Mouse (Mus musculus) forebrain, embryonic 16.5 days (tissue): ENCODE data around the gene Sinhcaf. TPM values are rescaled to one million over a fixed set of nuclear protein-coding genes. Genes with fewer than 3 reads are reported as not detected.

Experiments
- ATAC-seq: fragments of 200-750 bp; cut with Nextera tagmentation; 2 replicates; pipeline ENCODE4 v1.8.0; 2017; ENCODE audit warnings: mild to moderate bottlenecking, moderate library complexity
- H3K27ac ChIP-seq: fragments of 300-500 bp; sonication (generic); 2 replicates; pipeline ENCODE4 v1.5.1; 2014; ENCODE audit warnings: low read length, control low read depth
- H3K27me3 ChIP-seq: fragments of 300-500 bp; sonication (generic); replicated peaks from 2 replicates; pipeline ENCODE4 v1.6.1; 2014; ENCODE audit warnings: low read length; ENCODE audit not compliant: control insufficient read depth, insufficient read depth
- H3K36me3 ChIP-seq: fragments of 300-500 bp; sonication (generic); 2 replicates; pipeline ENCODE4 v1.6.1; 2014; ENCODE audit not compliant: control insufficient read depth, insufficient read depth
- H3K4me1 ChIP-seq: fragments of 300-500 bp; sonication (generic); replicated peaks from 2 replicates; pipeline ENCODE4 v1.6.1; 2014; ENCODE audit warnings: low read length; ENCODE audit not compliant: control insufficient read depth, insufficient read depth
- H3K4me2 ChIP-seq: fragments of 300-500 bp; sonication (generic); 2 replicates; pipeline ENCODE4 v1.6.1; 2014; ENCODE audit warnings: mild to moderate bottlenecking, low read length, control low read depth
- H3K4me3 ChIP-seq: fragments of 300-500 bp; sonication (generic); replicated peaks from 2 replicates; pipeline ENCODE4 v1.5.1; 2014; ENCODE audit warnings: mild to moderate bottlenecking, low read length, control low read depth
- H3K9ac ChIP-seq: fragments of 300-500 bp; sonication (generic); replicated peaks from 2 replicates; pipeline ENCODE4 v1.6.1; 2014; ENCODE audit warnings: low read depth, low read length, control low read depth
- H3K9me3 ChIP-seq: fragments of 300-500 bp; sonication (generic); 2 replicates; pipeline ENCODE4 v1.6.1; 2016; ENCODE audit warnings: low read length; ENCODE audit not compliant: control insufficient read depth
- WGBS: fragments of 180-500 bp; shearing (Covaris S2); extraction: QIAGEN DNeasy Blood & Tissue Kit; methylation state at CpG from one replicate; pipeline ENCODE4 v1.1.7; 2014; 5-methylcytosine and 5-hydroxymethylcytosine counted together
- polyA plus RNA-seq: library from polyadenylated mRNA; unstranded; fragments of >200 nt; fragmentation: Nextera tagmentation; extraction: Ambion mirVana; gene quantifications from 2 replicates; pipeline ENCODE4 v1.2.1, GENCODE M21; 2015

Sinhcaf gene
- polyA plus RNA-seq, 1 experiment from 2014 or later, result 106 TPM

- peak; percentile 43 for ATAC-seq
- Histone ChIP-seq H3K4me1 (peaks cover 9% of the 10 kb centered on the region), H3K27me3 (no peaks in the 10 kb centered on the region), H3K4me2 (peak overlapping the region; percentile 98), H3K9me3 (no peaks in the 10 kb centered on the region), H3K36me3 (no peaks in the 10 kb centered on the region), H3K27ac (peak overlapping the region; percentile 93), H3K4me3 (peak overlapping the region; percentile 73), H3K9ac (peak overlapping the region; percentile 78)
- 55% methylated on average over 6 of the region's 6 CpGs for WGBS
Observed at GRCm38 (mm10) chr6:148896507-148896851, 49.8 kb downstream of the Sinhcaf start.

DNA sequence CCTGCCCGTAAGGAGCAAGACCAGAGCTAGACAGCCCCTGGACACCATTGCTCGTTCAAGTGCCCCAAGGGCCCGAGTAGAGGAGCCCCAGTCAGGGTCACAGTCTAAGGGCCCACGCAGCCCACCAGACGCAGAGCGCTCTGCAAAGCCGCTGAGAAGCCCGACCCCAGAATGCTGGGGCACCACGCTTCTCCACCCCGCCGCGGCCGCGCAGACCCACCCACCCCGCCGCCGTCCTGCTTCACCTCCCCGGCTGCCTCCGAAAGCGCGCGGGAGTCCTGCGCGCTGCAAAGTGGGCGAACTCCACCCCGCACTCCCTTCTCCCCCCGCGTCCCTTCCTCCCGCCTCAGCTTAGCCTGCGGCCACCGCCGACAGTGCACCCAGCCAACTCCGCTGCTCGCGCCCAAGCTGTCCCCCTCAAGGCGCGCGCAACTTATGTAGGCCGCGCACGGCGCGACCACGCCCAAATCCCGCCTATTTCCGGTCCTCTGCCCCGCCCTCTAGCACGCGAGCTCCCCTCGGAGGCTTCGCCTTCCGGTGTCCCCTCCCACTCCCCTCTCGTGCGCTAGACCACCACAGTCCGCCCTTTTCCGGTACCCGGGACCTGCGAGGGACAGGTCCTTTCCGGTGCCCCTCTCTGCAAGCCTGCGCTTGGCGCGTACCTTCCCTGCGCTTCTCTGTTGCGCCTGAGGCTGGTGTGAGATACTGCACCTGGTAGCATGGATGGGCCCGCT, 50.3 kb downstream of the Sinhcaf start, which contains the start of gene Caprin2:
Gene Caprin2 (minus strand): TSS at position 465 of the 734 bp plus-strand sequence.
- H3K27ac ChIP-seq, result peak within 1 kb of the TSS; percentile 93
- peak within 1 kb of the TSS; percentile 78 for H3K9ac ChIP-seq
- H3K9me3 ChIP-seq, result no peaks in the 10 kb centered on the region
- WGBS, result under 1% methylated on average over 65 of the region's 65 CpGs
- no peaks in the 10 kb centered on the region for H3K36me3 ChIP-seq
- no peaks in the 10 kb centered on the region for H3K27me3 ChIP-seq
- peak; percentile 99 for ATAC-seq
- H3K4me1 ChIP-seq, result peaks cover 9% of the 10 kb centered on the region
- peak within 1 kb of the TSS; percentile 98 for H3K4me2 ChIP-seq
- peak within 1 kb of the TSS; percentile 73 for H3K4me3 ChIP-seq

GRCm38 (mm10) chr6:148894888-148895772, 51.1 kb downstream of the Sinhcaf start:
- Histone ChIP-seq H3K27me3 (no peaks in the 10 kb centered on the region), H3K27ac (no peak overlapping the region; the same call in 1 of the 2 replicates), H3K4me2 (peak overlapping the region; percentile 98), H3K4me1 (peaks cover 9% of the 10 kb centered on the region), H3K36me3 (no peaks in the 10 kb centered on the region), H3K9ac (peak overlapping the region; percentile 78), H3K9me3 (no peaks in the 10 kb centered on the region), H3K4me3 (peak overlapping the region; percentile 73)
- 16% methylated on average over 18 of the region's 18 CpGs for WGBS
- no peak for ATAC-seq

- H3K4me3 ChIP-seq, result no peak overlapping the region
- no peaks in the 10 kb centered on the region for H3K4me1 ChIP-seq
- H3K4me2 ChIP-seq, result no peak overlapping the region
- no peaks in the 10 kb centered on the region for H3K36me3 ChIP-seq
- H3K27me3 ChIP-seq, result no peaks in the 10 kb centered on the region
- ATAC-seq, result no peak
- no peak overlapping the region for H3K9ac ChIP-seq
- H3K9me3 ChIP-seq, result no peaks in the 10 kb centered on the region
- H3K27ac ChIP-seq, result no peak overlapping the region
- WGBS, result 96% methylated on average over 1 of the region's 1 CpGs
Observed at GRCm38 (mm10) chr6:148873911-148874310, 72.4 kb downstream of the Sinhcaf start.

Other genes with a start within 250 kb of the Sinhcaf start
- 23.0 and 24.4 TPM in 2 replicates for gene Ipo8, start 115.0 kb downstream of the Sinhcaf start, polyA plus RNA-seq
- 9.2 and 11.6 TPM in 2 replicates for gene Caprin2, start 50.2 kb downstream of the Sinhcaf start, polyA plus RNA-seq
- gene Dennd5b, start 155.2 kb upstream of the Sinhcaf start, polyA plus RNA-seq, result 14.2 and 15.2 TPM in 2 replicates
- not detected in 2 replicates for gene Gm10203, start 183.7 kb upstream of the Sinhcaf start, polyA plus RNA-seq
- 7.4 and 7.8 TPM in 2 replicates for gene Etfbkmt, start 193.4 kb upstream of the Sinhcaf start, polyA plus RNA-seq
- gene Amn1, start 242.2 kb upstream of the Sinhcaf start, polyA plus RNA-seq, result 100 and 108 TPM in 2 replicates